ENCODE assay signal across 8 mouse cellular contexts in genomic region chr11:44665741-44666531, GRCm38 (mm10). TPM values are rescaled to one million over a fixed set of nuclear protein-coding genes. Genes with fewer than 3 reads are reported as not detected.
DNase-seq lines count a peak whose midpoint lies in the region; ATAC-seq lines count a peak whose summit lies in the region.
"Had no signal": no experiment of that assay in that cellular context is flagged by ENCODE, and none has a peak within 500 bp of the region (broad histone marks: within the 10 kb centered on the region; RNA-seq: fewer than 3 reads in every experiment).

No protein-coding gene starts in this region.

- no peak overlapping the region for H3K4me3 ChIP-seq in kidney, embryonic 14.5 days (ENCODE audit: low read length)
- no peak overlapping the region; the same call in 1 of the 2 replicates for H3K4me3 ChIP-seq in embryonic facial prominence, embryonic 13.5 days
- no peak overlapping the region for H3K4me3 ChIP-seq in hindbrain, embryonic 11.5 days (ENCODE audit: low read depth, low read length)
- H3K4me3 ChIP-seq in midbrain, embryonic 15.5 days = no peak overlapping the region

- H3K36me3 ChIP-seq in kidney, embryonic 14.5 days (ENCODE audit: control insufficient read depth, insufficient read depth, low read length) = no peaks in the 10 kb centered on the region
- no peaks in the 10 kb centered on the region for H3K36me3 ChIP-seq in embryonic facial prominence, embryonic 13.5 days
- no peaks in the 10 kb centered on the region for H3K36me3 ChIP-seq in hindbrain, embryonic 11.5 days (ENCODE audit: control insufficient read depth, insufficient read depth, low read length)
- no peaks in the 10 kb centered on the region for H3K36me3 ChIP-seq in midbrain, embryonic 15.5 days (replicated peaks)

- no peaks in the 10 kb centered on the region for H3K9me3 ChIP-seq in kidney, embryonic 14.5 days (ENCODE audit: control insufficient read depth, low read length)
- no peaks in the 10 kb centered on the region for H3K9me3 ChIP-seq in embryonic facial prominence, embryonic 13.5 days
- H3K9me3 ChIP-seq in hindbrain, embryonic 11.5 days (ENCODE audit: control insufficient read depth, low read length) = no peaks in the 10 kb centered on the region
- no peaks in the 10 kb centered on the region for H3K9me3 ChIP-seq in midbrain, embryonic 15.5 days

- DNase-seq in kidney, postnatal 36 days = no peak
- DNase-seq in hindbrain, embryonic 11.5 days (ENCODE audit: low spot score) = peak; percentile 22
- DNase-seq in adrenal gland, adult 8-10 months = no peak
- no peak for DNase-seq in Muller cell, postnatal 12 days (ENCODE audit: inconsistent ontology term)

- H3K9ac ChIP-seq in kidney, embryonic 14.5 days (ENCODE audit: low read depth, low read length) = peak overlapping the region; percentile 52; the same call in 1 of the 2 replicates
- H3K9ac ChIP-seq in embryonic facial prominence, embryonic 13.5 days = no peak overlapping the region
- no peak overlapping the region for H3K9ac ChIP-seq in hindbrain, embryonic 11.5 days (ENCODE audit: low read depth, low read length)
- no peak overlapping the region; the same call in 1 of the 2 replicates for H3K9ac ChIP-seq in midbrain, embryonic 15.5 days

- WGBS in kidney, embryonic 14.5 days = 36% methylated on average over 7 of the region's 7 CpGs
- 17% methylated on average over 7 of the region's 7 CpGs for WGBS in embryonic facial prominence, embryonic 13.5 days
- 34% methylated on average over 7 of the region's 7 CpGs for WGBS in hindbrain, embryonic 11.5 days
- WGBS in midbrain, embryonic 15.5 days = 41% methylated on average over 7 of the region's 7 CpGs

- peak overlapping the region; percentile 61 for H3K4me2 ChIP-seq in kidney, embryonic 14.5 days (replicated peaks; ENCODE audit: low read depth, low read length)
- H3K4me2 ChIP-seq in embryonic facial prominence, embryonic 13.5 days = peak overlapping the region; percentile 61
- H3K4me2 ChIP-seq in hindbrain, embryonic 11.5 days (replicated peaks; ENCODE audit: low read depth, low read length) = no peak overlapping the region
- peak overlapping the region; percentile 57; the same call in 1 of the 2 replicates for H3K4me2 ChIP-seq in midbrain, embryonic 15.5 days

- ATAC-seq in kidney, embryonic 14.5 days (ENCODE audit: low FRiP score, low TSS enrichment) = 0 out of 2 replicates have a peak, but pooled peaks have one; percentile 12
- ATAC-seq in embryonic facial prominence, embryonic 13.5 days (ENCODE audit: insufficient number of reproducible peaks, insufficient read depth, low FRiP score, low TSS enrichment, low read depth) = no peak
- ATAC-seq in hindbrain, embryonic 11.5 days (ENCODE audit: low FRiP score) = no peak
- peak; percentile 26; the same call in 1 of the 2 replicates for ATAC-seq in midbrain, embryonic 15.5 days (replicated peaks)
- ATAC-seq: inflammation-experienced regulatory T-cells, adult 6 months had no signal

- H3K27me3 ChIP-seq in kidney, embryonic 14.5 days (ENCODE audit: control insufficient read depth, insufficient read depth, low read length) = no peaks in the 10 kb centered on the region
- peaks cover 18% of the 10 kb centered on the region for H3K27me3 ChIP-seq in embryonic facial prominence, embryonic 13.5 days
- no peaks in the 10 kb centered on the region for H3K27me3 ChIP-seq in hindbrain, embryonic 11.5 days (ENCODE audit: control insufficient read depth, insufficient read depth, low read length)
- no peaks in the 10 kb centered on the region for H3K27me3 ChIP-seq in midbrain, embryonic 15.5 days (replicated peaks)

- peaks cover 11% of the 10 kb centered on the region; the same call in 1 of the 2 replicates for H3K4me1 ChIP-seq in kidney, embryonic 14.5 days (ENCODE audit: control insufficient read depth, insufficient read depth, low read length)
- peaks cover 43% of the 10 kb centered on the region for H3K4me1 ChIP-seq in embryonic facial prominence, embryonic 13.5 days
- H3K4me1 ChIP-seq in hindbrain, embryonic 11.5 days (replicated peaks; ENCODE audit: control insufficient read depth, insufficient read depth, low read length) = peaks cover 8% of the 10 kb centered on the region; the same call in 1 of the 2 replicates
- H3K4me1 ChIP-seq in midbrain, embryonic 15.5 days = peaks cover 26% of the 10 kb centered on the region

- H3K27ac ChIP-seq in kidney, embryonic 14.5 days (ENCODE audit: low read depth, low read length) = peak overlapping the region; percentile 56; the same call in 1 of the 2 replicates
- H3K27ac ChIP-seq in embryonic facial prominence, embryonic 13.5 days = peak overlapping the region; percentile 66; the same call in 1 of the 2 replicates
- no peak overlapping the region for H3K27ac ChIP-seq in hindbrain, embryonic 11.5 days (ENCODE audit: low read depth, low read length)
- H3K27ac ChIP-seq in midbrain, embryonic 15.5 days = 0 out of 2 replicates have a peak overlapping the region, but pooled peaks have one; percentile 8

RNA-seq across cellular contexts. Expression of gene Ebf1, which starts 48.8 kb away (rescaled TPM):
- polyA plus RNA-seq in kidney, embryonic 14.5 days (2014; fragmentation: Nextera tagmentation; extraction: Ambion mirVana) = 19.9 and 26.9 TPM in 2 replicates
- 69.1 and 77.2 TPM in 2 replicates for polyA plus RNA-seq in embryonic facial prominence, embryonic 13.5 days (2015; fragmentation: Nextera tagmentation; extraction: Ambion mirVana)
- polyA plus RNA-seq in hindbrain, embryonic 11.5 days (2014; fragmentation: Nextera tagmentation; extraction: Ambion mirVana) = 102 and 111 TPM in 2 replicates
- 66.6 and 68.9 TPM in 2 replicates for polyA plus RNA-seq in midbrain, embryonic 15.5 days (2015; fragmentation: Nextera tagmentation; extraction: Ambion mirVana)
- 10 to 100 TPM; 14.1 to 32.8 (median 23.1) TPM for total RNA-seq in adrenal gland, adult 8-10 months (2022)

Comparison
In these comparisons a context has a peak if more than half of its experiments do, and no peak if none do; other contexts are left out.
1. ATAC-seq: peak in kidney, embryonic 14.5 days (single experiment) and midbrain, embryonic 15.5 days (single experiment); none in embryonic facial prominence, embryonic 13.5 days (single experiment) and hindbrain, embryonic 11.5 days (single experiment).